Mouse (Mus musculus): ENCODE data around the gene Rbm19.

DNA sequence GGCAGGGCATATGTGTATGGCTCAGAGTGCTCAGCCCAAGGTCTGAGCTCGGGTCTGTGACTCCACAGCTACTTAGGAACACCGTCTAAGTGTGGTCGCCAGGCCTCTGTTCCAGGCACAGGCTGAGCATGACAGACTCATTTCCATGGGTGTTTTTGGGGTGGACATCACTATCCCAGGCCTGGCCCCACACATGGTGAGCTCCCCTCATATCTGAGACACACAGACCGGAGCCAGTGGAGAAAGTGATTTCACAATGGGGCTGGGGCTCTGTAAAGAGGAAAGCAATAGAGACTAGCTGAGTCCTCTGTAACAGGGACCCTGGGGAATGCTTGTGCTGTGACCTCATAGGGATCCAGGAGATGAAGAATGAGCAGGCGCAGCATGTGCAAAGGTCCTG lies 20.8 kb downstream of the Rbm19 start:
- TF ChIP-seq CTCF (IDR thresholded peaks at IDR 0.05; ENCODE audit: extremely low read depth, insufficient read depth, low read length) (no peak), POLR2A (IDR thresholded peaks at IDR 0.05; ENCODE audit: extremely low read depth, insufficient read depth, low read length) (no peak)
